Mouse (Mus musculus) limb, embryonic 14.5 days (tissue): ENCODE measurements around the gene Aatk. TPM values are rescaled to one million over a fixed set of nuclear protein-coding genes. Genes with fewer than 3 reads are reported as not detected.

Source experiments
- ATAC-seq: fragments of 200-750 bp; cut with Nextera tagmentation; 2 replicates; pipeline ENCODE4 v1.8.0; 2017; ENCODE audit warnings: low read depth, moderate number of reproducible peaks, moderate TSS enrichment; ENCODE audit not compliant: low FRiP score
- DNase-seq: peaks from one replicate; pipeline ENCODE4 v3.0.0-alpha.2; 2015; ENCODE audit warnings: low spot score
- H3K27ac ChIP-seq: fragments of 300-500 bp; sonication (generic); replicated peaks from 2 replicates; pipeline ENCODE4 v1.5.1; 2014; ENCODE audit warnings: low read depth, mild to moderate bottlenecking, low read length, moderate library complexity, mixed read lengths
- H3K27me3 ChIP-seq: fragments of 300-500 bp; sonication (generic); 2 replicates; pipeline ENCODE4 v1.6.1; 2014; ENCODE audit warnings: low read length, mixed read lengths; ENCODE audit not compliant: control insufficient read depth, insufficient read depth
- H3K36me3 ChIP-seq: fragments of 300-500 bp; sonication (generic); 2 replicates; pipeline ENCODE4 v1.6.1; 2014; ENCODE audit warnings: mild to moderate bottlenecking, low read length, moderate library complexity, mixed read lengths; ENCODE audit not compliant: control insufficient read depth, insufficient read depth
- H3K4me1 ChIP-seq: fragments of 300-500 bp; sonication (generic); 2 replicates; pipeline ENCODE4 v1.6.1; 2014; ENCODE audit warnings: antibody characterized with exemption, low read length, mixed read lengths; ENCODE audit not compliant: control insufficient read depth, insufficient read depth
- H3K4me2 ChIP-seq: fragments of 300-500 bp; sonication (generic); replicated peaks from 2 replicates; pipeline ENCODE4 v1.6.1; 2014; ENCODE audit warnings: low read depth, mild to moderate bottlenecking, low read length, moderate library complexity; ENCODE audit not compliant: severe bottlenecking
- H3K4me3 ChIP-seq: fragments of 300-500 bp; sonication (generic); replicated peaks from 2 replicates; pipeline ENCODE4 v1.5.1; 2014; ENCODE audit warnings: low read length
- H3K9ac ChIP-seq: fragments of 300-500 bp; sonication (generic); 2 replicates; pipeline ENCODE4 v1.6.1; 2014; ENCODE audit warnings: mild to moderate bottlenecking, low read depth, low read length, moderate library complexity; ENCODE audit not compliant: severe bottlenecking
- H3K9me3 ChIP-seq: fragments of 300-500 bp; sonication (generic); 2 replicates; pipeline ENCODE4 v1.6.1; 2016; ENCODE audit warnings: low read length; ENCODE audit not compliant: control insufficient read depth
- POLR2A ChIP-seq: fragments of 200-500 bp; IDR thresholded peaks from 2 replicates; pipeline ENCODE4 v1.8.0; 2012; ENCODE audit warnings: inconsistent platforms, mild to moderate bottlenecking, moderate library complexity, borderline replicate concordance; ENCODE audit not compliant: insufficient read depth, insufficient read length; ENCODE audit errors: extremely low read depth
- WGBS: fragments of 180-500 bp; shearing (Covaris S2); extraction: QIAGEN DNeasy Blood & Tissue Kit; methylation state at CpG from one replicate; pipeline ENCODE4 v1.1.7; 2014; 5-methylcytosine and 5-hydroxymethylcytosine counted together
- polyA plus RNA-seq, 2 experiments: library from polyadenylated mRNA; depleted of rRNA in 1 of 2; stranded (reverse) in 1 of 2; unstranded in 1 of 2; fragments of >200 nt; fragmentation: Nextera tagmentation in 1 of 2; extraction: Ambion mirVana in 1 of 2; gene quantifications; 2 replicates each; pipeline versions ENCODE4 v1.2.1 to v1.2.3; 2012 to 2014

The Aatk gene
- polyA plus RNA-seq, 2 experiments = 5.9 to 14.8 TPM

DNA sequence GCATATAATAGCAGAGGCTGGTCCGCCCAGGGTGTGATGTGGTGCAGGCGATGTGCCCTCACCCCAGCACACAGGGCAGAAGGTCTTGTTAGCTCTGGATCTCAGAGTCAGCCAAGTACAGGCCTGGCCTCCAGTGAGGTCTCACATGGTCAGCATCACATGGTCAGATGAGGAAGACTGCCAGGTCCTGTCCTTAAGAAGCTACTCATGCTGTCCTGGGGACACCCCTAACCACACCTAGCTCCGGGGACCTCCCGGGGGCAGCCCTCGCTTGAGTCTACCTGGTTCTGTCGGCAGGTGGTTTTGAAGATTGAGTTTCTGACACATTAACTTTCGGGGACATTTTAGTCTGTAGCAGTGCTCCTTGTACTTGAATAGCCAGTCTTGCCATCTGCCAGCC, 58.6 kb downstream of the Aatk start:
- WGBS = 89% methylated on average over 7 of the region's 7 CpGs

DNA sequence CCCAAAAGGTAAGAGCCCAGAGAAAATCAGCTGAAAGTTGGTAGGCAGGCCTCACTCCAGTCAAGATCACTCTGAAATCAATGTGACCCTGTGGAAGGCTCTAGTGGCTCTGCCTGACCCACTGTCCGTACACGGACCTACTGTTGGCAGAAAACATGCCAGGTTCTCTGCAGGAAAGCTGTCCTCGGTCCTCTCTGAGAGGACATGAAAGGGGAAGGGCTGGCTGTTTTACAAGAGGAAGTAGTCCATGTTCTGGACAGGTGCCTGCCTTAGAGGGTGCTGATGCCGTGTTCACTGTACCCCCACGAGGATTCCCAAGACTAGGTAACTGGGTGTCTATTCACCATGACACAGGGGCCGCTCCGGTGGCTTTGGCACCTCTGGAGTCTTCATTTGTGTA, 59.1 kb downstream of the Aatk start:
- H3K36me3 ChIP-seq = peaks cover 7% of the 10 kb centered on the region
- no peak for TF ChIP-seq POLR2A
- H3K27me3 ChIP-seq = no peaks in the 10 kb centered on the region
- no peak overlapping the region for H3K4me2 ChIP-seq
- H3K9me3 ChIP-seq = no peaks in the 10 kb centered on the region
- ATAC-seq (no peak), DNase-seq (no peak)
- H3K4me3 ChIP-seq = no peak overlapping the region
- H3K4me1 ChIP-seq = peaks cover 28% of the 10 kb centered on the region
- H3K9ac ChIP-seq = no peak overlapping the region
- H3K27ac ChIP-seq = no peak overlapping the region
- 78% methylated on average over 7 of the region's 7 CpGs for WGBS

More for the DNA sequence above, 58.6 kb downstream of the Aatk start:
- no peak overlapping the region for H3K9ac ChIP-seq
- DNase-seq = no peak
- TF ChIP-seq POLR2A = no peak
- peaks cover 7% of the 10 kb centered on the region for H3K36me3 ChIP-seq
- ATAC-seq = no peak
- H3K4me3 ChIP-seq = no peak overlapping the region
- no peaks in the 10 kb centered on the region for H3K9me3 ChIP-seq
- H3K27me3 ChIP-seq = no peaks in the 10 kb centered on the region
- H3K4me2 ChIP-seq = no peak overlapping the region
- peaks cover 28% of the 10 kb centered on the region for H3K4me1 ChIP-seq
- no peak overlapping the region for H3K27ac ChIP-seq

DNA sequence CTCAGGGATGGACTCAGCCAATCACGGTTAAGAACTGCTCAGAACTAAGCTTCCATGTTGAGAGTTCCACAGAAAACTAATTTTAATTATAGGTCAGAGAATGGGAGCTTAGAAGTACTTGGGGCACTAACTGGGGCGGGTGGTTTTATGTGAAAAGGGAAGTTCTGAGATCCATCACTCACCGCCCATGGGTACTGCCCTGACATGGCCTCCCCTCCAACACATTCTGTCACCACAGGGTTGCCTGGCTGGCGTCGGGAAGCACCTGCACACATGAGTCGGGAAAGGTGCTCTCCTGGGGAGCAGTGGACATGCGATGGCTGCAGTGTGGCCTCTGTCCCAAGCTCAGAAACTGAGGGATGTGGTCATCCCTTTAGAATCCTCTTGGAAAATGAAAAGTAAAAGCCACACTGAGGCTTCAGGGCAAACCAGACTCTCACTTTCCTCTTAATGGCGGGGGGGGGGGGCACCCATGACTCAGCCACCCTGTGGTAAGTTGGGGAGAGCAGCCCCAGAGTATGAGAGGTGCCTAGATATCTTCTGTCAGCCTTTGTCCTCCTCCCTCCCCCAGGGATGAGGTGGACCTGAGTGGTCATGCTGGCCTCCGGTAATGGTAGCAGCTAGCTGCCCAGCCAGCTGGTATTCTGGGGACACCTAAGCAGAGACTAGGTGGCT, 60.1 kb downstream of the Aatk start:
- Histone ChIP-seq H3K9me3 (no peaks in the 10 kb centered on the region), H3K4me1 (peaks cover 28% of the 10 kb centered on the region), H3K4me3 (no peak overlapping the region), H3K4me2 (no peak overlapping the region), H3K27ac (no peak overlapping the region), H3K27me3 (no peaks in the 10 kb centered on the region), H3K36me3 (peaks cover 16% of the 10 kb centered on the region), H3K9ac (no peak overlapping the region)
- no peak for DNase-seq
- WGBS = 79% methylated on average over 8 of the region's 9 CpGs
- ATAC-seq = no peak
- no peak for TF ChIP-seq POLR2A

DNA sequence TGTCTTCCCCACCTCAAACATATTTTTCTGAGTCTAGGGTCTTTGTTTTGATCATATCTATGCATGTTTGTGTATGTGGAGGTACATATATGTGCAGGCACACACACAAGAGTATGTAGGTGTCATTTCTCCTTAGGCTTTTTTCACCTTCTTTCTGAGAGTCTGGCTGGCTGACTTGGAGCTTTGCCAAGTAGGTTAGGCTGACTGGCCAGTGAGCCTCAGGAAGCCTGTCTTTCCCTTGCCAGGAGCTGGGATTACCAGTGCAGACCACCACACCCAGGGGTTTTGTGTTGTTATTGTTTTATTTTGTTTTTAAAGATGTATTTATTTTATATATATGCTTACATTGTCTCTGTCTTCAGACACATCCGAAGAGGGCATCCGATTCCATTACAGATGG, 63.8 kb downstream of the Aatk start:
- 90% methylated on average over 2 of the region's 2 CpGs for WGBS
- no peak overlapping the region for H3K27ac ChIP-seq
- no peak for TF ChIP-seq POLR2A

DNA sequence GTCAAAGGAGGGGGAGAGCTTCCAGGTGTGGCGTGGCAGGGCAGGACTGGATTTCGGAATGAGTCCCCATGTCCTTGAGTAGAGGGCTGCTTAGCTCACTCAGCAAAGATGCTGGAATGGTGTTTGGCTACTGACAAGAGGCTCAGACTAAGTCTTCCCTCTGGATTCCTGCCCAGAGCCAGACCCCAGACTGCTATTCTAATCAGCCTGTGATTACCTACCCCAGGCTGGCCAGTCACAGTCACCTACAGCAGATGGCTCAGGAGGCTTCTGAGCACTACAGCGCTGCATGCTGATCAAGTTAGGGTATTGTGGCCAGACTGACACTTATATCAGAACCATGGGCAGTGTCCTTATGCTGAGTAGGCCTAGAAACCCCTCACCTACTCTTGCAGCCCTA, 64.7 kb downstream of the Aatk start:
- Histone ChIP-seq H3K27me3 (no peaks in the 10 kb centered on the region), H3K27ac (no peak overlapping the region), H3K4me1 (peaks cover 1% of the 10 kb centered on the region; the same call in 1 of the 2 replicates), H3K9me3 (no peaks in the 10 kb centered on the region), H3K4me2 (no peak overlapping the region), H3K9ac (no peak overlapping the region), H3K4me3 (no peak overlapping the region), H3K36me3 (peaks cover 20% of the 10 kb centered on the region)
- TF ChIP-seq POLR2A = no peak
- 92% methylated on average over 3 of the region's 3 CpGs for WGBS
- ATAC-seq = no peak
- DNase-seq = no peak

More for the DNA sequence above, 63.8 kb downstream of the Aatk start:
- Histone ChIP-seq H3K36me3 (peaks cover 18% of the 10 kb centered on the region), H3K4me1 (no peaks in the 10 kb centered on the region), H3K9me3 (no peaks in the 10 kb centered on the region), H3K9ac (no peak overlapping the region), H3K27me3 (no peaks in the 10 kb centered on the region), H3K4me3 (no peak overlapping the region), H3K4me2 (no peak overlapping the region)
- ATAC-seq = no peak
- DNase-seq = no peak

DNA sequence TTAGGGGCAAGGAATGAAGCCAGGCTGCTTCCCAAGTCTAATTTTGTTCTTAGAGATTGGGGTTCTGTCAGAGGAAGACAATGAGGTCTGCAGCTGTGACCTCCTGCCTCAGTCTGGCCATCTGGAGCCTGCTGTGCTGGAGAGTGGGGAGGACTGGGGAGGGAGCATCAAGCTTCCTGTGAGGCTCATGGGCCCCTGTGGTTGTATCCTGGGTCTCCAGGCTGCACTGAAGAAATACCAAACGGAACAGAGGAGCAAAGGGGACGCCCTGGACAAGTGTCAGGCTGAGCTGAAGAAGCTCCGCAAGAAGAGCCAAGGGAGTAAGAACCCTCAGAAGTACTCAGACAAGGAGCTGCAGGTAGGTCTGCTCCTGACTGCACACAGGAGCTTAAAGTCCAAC, 65.2 kb downstream of the Aatk start:
- Histone ChIP-seq H3K4me2 (no peak overlapping the region), H3K27ac (no peak overlapping the region), H3K9me3 (no peaks in the 10 kb centered on the region), H3K9ac (no peak overlapping the region), H3K4me1 (peaks cover 3% of the 10 kb centered on the region; the same call in 1 of the 2 replicates), H3K4me3 (no peak overlapping the region), H3K36me3 (peaks cover 20% of the 10 kb centered on the region), H3K27me3 (no peaks in the 10 kb centered on the region)
- WGBS = 72% methylated on average over 3 of the region's 3 CpGs
- DNase-seq (no peak), ATAC-seq (no peak)
- TF ChIP-seq POLR2A = no peak
